Mouse (Mus musculus) MEL (cell line): ENCODE results near the gene Pcdh9. TPM values are rescaled to one million over a fixed set of nuclear protein-coding genes. Genes with fewer than 3 reads are reported as not detected.

Source experiments
- DNase-seq: peaks from one replicate; pipeline ENCODE4 v3.0.0; 2011; ENCODE audit warnings: low read depth, low spot score
- H3K27ac ChIP-seq: 2 replicates; pipeline ENCODE4 v1.5.1; 2012; ENCODE audit warnings: low read depth, mild to moderate bottlenecking, control low read depth, low read length, moderate library complexity; ENCODE audit not compliant: control insufficient read depth
- H3K27me3 ChIP-seq, 2 experiments: fragments of 150-350 bp in 1 of 2; sonication (generic) in 1 of 2; 2 replicates each; pipeline ENCODE4 v1.6.1; 2012; ENCODE audit warnings: low read length in 2 of 2, mild to moderate bottlenecking in 2 of 2, improper control_type of control experiment in 1 of 2, moderate library complexity in 1 of 2; ENCODE audit not compliant: insufficient read depth in 2 of 2, control insufficient read depth in 1 of 2
- H3K36me3 ChIP-seq, 2 experiments: 2 replicates each; pipeline ENCODE4 v1.6.1; 2012 to 2014; ENCODE audit warnings: low read length in 2 of 2, improper control_type of control experiment in 1 of 2, inconsistent platforms in 1 of 2, mild to moderate bottlenecking in 1 of 2; ENCODE audit not compliant: insufficient read depth in 2 of 2, control insufficient read depth in 1 of 2
- H3K4me1 ChIP-seq, 2 experiments: fragments of 150-350 bp in 1 of 2; sonication (generic) in 1 of 2; 2 replicates each; pipeline ENCODE4 v1.6.1; 2012; ENCODE audit warnings: low read length in 2 of 2, improper control_type of control experiment in 1 of 2, mild to moderate bottlenecking in 1 of 2; ENCODE audit not compliant: insufficient read depth in 2 of 2, control insufficient read depth in 1 of 2
- H3K4me3 ChIP-seq, 2 experiments: fragments of 150-350 bp in 1 of 2; sonication (generic) in 1 of 2; 2 replicates each; pipeline ENCODE4 v1.5.1; 2012; ENCODE audit warnings: low read depth in 2 of 2, low read length in 2 of 2, mild to moderate bottlenecking in 2 of 2, moderate library complexity in 2 of 2, control low read depth in 1 of 2, improper control_type of control experiment in 1 of 2; ENCODE audit not compliant: control insufficient read depth in 1 of 2, insufficient read depth in 1 of 2
- H3K79me2 ChIP-seq: 2 replicates; pipeline ENCODE4 v1.6.1; 2012; ENCODE audit warnings: mild to moderate bottlenecking, low read length, moderate library complexity; ENCODE audit not compliant: control insufficient read depth, poor library complexity, insufficient read depth
- H3K9ac ChIP-seq: 2 replicates; pipeline ENCODE4 v1.6.1; 2012; ENCODE audit warnings: low read depth, mild to moderate bottlenecking, control low read depth, low read length, moderate library complexity; ENCODE audit not compliant: control insufficient read depth, poor library complexity, severe bottlenecking
- H3K9me3 ChIP-seq: fragments of 150-350 bp; sonication (generic); replicated peaks from 2 replicates; pipeline ENCODE4 v1.6.1; 2012; ENCODE audit warnings: mild to moderate bottlenecking, low read length, improper control_type of control experiment, moderate library complexity; ENCODE audit not compliant: insufficient read depth
- BHLHE40 ChIP-seq: IDR thresholded peaks from 2 replicates; pipeline ENCODE4 v1.6.1; 2012; ENCODE audit warnings: low read depth, mild to moderate bottlenecking, inconsistent platforms, low read length, improper control_type of control experiment, borderline replicate concordance
- CHD2 ChIP-seq: IDR thresholded peaks from 2 replicates; pipeline ENCODE4 v1.6.1; 2011; ENCODE audit warnings: low read length, improper control_type of control experiment
- ELF1 ChIP-seq: IDR thresholded peaks from 2 replicates; pipeline ENCODE4 v1.6.1; 2014; ENCODE audit warnings: low read depth, mild to moderate bottlenecking, inconsistent platforms, low read length, improper control_type of control experiment, moderate library complexity
- EP300 ChIP-seq, 2 experiments: IDR thresholded peaks; 2 replicates each; pipeline ENCODE4 v1.6.1; 2011; ENCODE audit warnings: improper control_type of control experiment in 2 of 2, low read length in 2 of 2, low read depth in 1 of 2, mild to moderate bottlenecking in 1 of 2
- ETS1 ChIP-seq: IDR thresholded peaks from 2 replicates; pipeline ENCODE4 v1.6.1; 2012; ENCODE audit warnings: low read depth, mild to moderate bottlenecking, inconsistent platforms, low read length, improper control_type of control experiment, moderate library complexity
- GATA1 ChIP-seq: IDR thresholded peaks from 2 replicates; pipeline ENCODE4 v1.6.1; 2011; ENCODE audit warnings: low read depth, low read length, improper control_type of control experiment
- HCFC1 ChIP-seq: IDR thresholded peaks from 2 replicates; pipeline ENCODE4 v1.6.1; 2012; ENCODE audit warnings: low read depth, mild to moderate bottlenecking, inconsistent platforms, low read length, improper control_type of control experiment, moderate library complexity
- JUND ChIP-seq: IDR thresholded peaks from 2 replicates; pipeline ENCODE4 v1.6.1; 2011; ENCODE audit warnings: low read depth, mild to moderate bottlenecking, improper control_type of control experiment, low read length
- KAT2A ChIP-seq: conservative IDR thresholded peaks from 2 replicates; pipeline ENCODE4 v1.6.1; 2012; ENCODE audit warnings: low read depth, low read length, improper control_type of control experiment, inconsistent platforms
- NELFE ChIP-seq: IDR thresholded peaks from 2 replicates; pipeline ENCODE4 v1.6.1; 2011; ENCODE audit warnings: low read depth, low read length, improper control_type of control experiment
- POLR2A ChIP-seq, 2 experiments: IDR thresholded peaks; 2 replicates each; pipeline ENCODE4 v1.6.1; 2011 to 2012; ENCODE audit warnings: low read length in 2 of 2, mild to moderate bottlenecking in 2 of 2, control low read depth in 1 of 2, improper control_type of control experiment in 1 of 2, low read depth in 1 of 2, moderate library complexity in 1 of 2; ENCODE audit not compliant: control insufficient read depth in 1 of 2, insufficient read depth in 1 of 2, poor library complexity in 1 of 2
- POLR2AphosphoS2 ChIP-seq: IDR thresholded peaks from 2 replicates; pipeline ENCODE4 v1.6.1; 2011; ENCODE audit warnings: low read length, improper control_type of control experiment
- POLR2AphosphoS5 ChIP-seq: IDR thresholded peaks from 2 replicates; pipeline ENCODE4 v1.6.1; 2012; ENCODE audit warnings: low read depth, borderline replicate concordance, mild to moderate bottlenecking, inconsistent platforms, low read length, moderate library complexity, mixed read lengths
- RAD21 ChIP-seq: IDR thresholded peaks from 2 replicates; pipeline ENCODE4 v1.6.1; 2011; ENCODE audit warnings: mild to moderate bottlenecking, low read depth, low read length, improper control_type of control experiment
- SMC3 ChIP-seq: IDR thresholded peaks from 2 replicates; pipeline ENCODE4 v1.6.1; 2011; ENCODE audit warnings: low read depth, low read length, improper control_type of control experiment
- TAL1 ChIP-seq: IDR thresholded peaks from 2 replicates; pipeline ENCODE4 v1.6.1; 2012; ENCODE audit warnings: mild to moderate bottlenecking, inconsistent platforms, low read length, moderate library complexity, mixed read lengths
- USF2 ChIP-seq, 2 experiments: IDR thresholded peaks; 2 replicates each; pipeline ENCODE4 v1.6.1; 2011 to 2012; ENCODE audit warnings: improper control_type of control experiment in 2 of 2, low read length in 2 of 2, borderline replicate concordance in 1 of 2, inconsistent platforms in 1 of 2, low read depth in 1 of 2, mild to moderate bottlenecking in 1 of 2; ENCODE audit not compliant: insufficient read depth in 1 of 2
- ZKSCAN1 ChIP-seq: IDR thresholded peaks from 2 replicates; pipeline ENCODE4 v1.6.1; 2012; ENCODE audit warnings: low read depth, mild to moderate bottlenecking, inconsistent platforms, low read length, improper control_type of control experiment, moderate library complexity
- ZMIZ1 ChIP-seq: IDR thresholded peaks from 2 replicates; pipeline ENCODE4 v1.6.1; 2012; ENCODE audit warnings: low read depth, mild to moderate bottlenecking, inconsistent platforms, low read length, improper control_type of control experiment, moderate library complexity
- polyA plus RNA-seq, 2 experiments: library from polyadenylated mRNA; stranded (reverse) in 1 of 2; unstranded in 1 of 2; fragments of >175 nt in 1 of 2; fragments of >200 nt in 1 of 2; gene quantifications; 2 replicates each; pipeline versions ENCODE4 v1.2.1 to v1.2.4; 2012; ENCODE audit warnings: low replicate concordance in 2 of 2, low read depth in 1 of 2; ENCODE audit not compliant: insufficient read length in 2 of 2, insufficient read depth in 1 of 2, missing spikeins in 1 of 2
- total RNA-seq: library from RNA; depleted of rRNA; stranded (reverse); fragments of 300-350 nt; gene quantifications from 2 replicates; pipeline ENCODE4 v1.2.3, GENCODE M21; 2012

The Pcdh9 gene
- total and polyA plus RNA-seq, 3 experiments, result not detected

- Histone ChIP-seq H3K27me3 (no peaks in the 10 kb centered on the region), H3K36me3 (no peaks in the 10 kb centered on the region), H3K4me3 (no peak overlapping the region), H3K79me2 (no peaks in the 10 kb centered on the region), H3K9ac (no peak overlapping the region), H3K27ac (no peak overlapping the region), H3K4me1 (no peaks in the 10 kb centered on the region), H3K9me3 (no peaks in the 10 kb centered on the region)
- TF ChIP-seq JUND, result no peak
- no peak for TF ChIP-seq ELF1
- no peak for TF ChIP-seq CHD2
- no peak for TF ChIP-seq ETS1
- no peak for TF ChIP-seq SMC3
- TF ChIP-seq KAT2A, result no peak
- no peak for TF ChIP-seq POLR2AphosphoS2
- TF ChIP-seq TAL1, result no peak
- DNase-seq, result no peak
These were observed 263.2 kb downstream of the Pcdh9 start for GRCm38 (mm10) chr14:93627241-93627640.

GRCm38 (mm10) chr14:93624144-93624543, 266.3 kb downstream of the Pcdh9 start:
- H3K9ac ChIP-seq, result no peak overlapping the region
- no peaks in the 10 kb centered on the region for H3K36me3 ChIP-seq
- TF ChIP-seq HCFC1 (no peak), POLR2AphosphoS2 (no peak), GATA1 (no peak), RAD21 (no peak), BHLHE40 (no peak), POLR2AphosphoS5 (no peak)
- no peak for DNase-seq
- H3K27me3 ChIP-seq, result no peaks in the 10 kb centered on the region
- no peak overlapping the region for H3K4me3 ChIP-seq
- H3K27ac ChIP-seq, result no peak overlapping the region
- no peaks in the 10 kb centered on the region for H3K9me3 ChIP-seq
- H3K4me1 ChIP-seq, result no peaks in the 10 kb centered on the region
- H3K79me2 ChIP-seq, result no peaks in the 10 kb centered on the region

GRCm38 (mm10) chr14:93621211-93621610, 269.3 kb downstream of the Pcdh9 start:
- no peaks in the 10 kb centered on the region for H3K36me3 ChIP-seq
- H3K79me2 ChIP-seq, result no peaks in the 10 kb centered on the region
- H3K4me3 ChIP-seq, result no peak overlapping the region
- H3K27ac ChIP-seq, result no peak overlapping the region
- H3K9ac ChIP-seq, result no peak overlapping the region
- no peaks in the 10 kb centered on the region for H3K9me3 ChIP-seq
- no peak for DNase-seq
- TF ChIP-seq GATA1 (no peak), ETS1 (no peak), USF2 (IDR thresholded peaks at IDR 0.05; ENCODE audit: borderline replicate concordance in 1 of 2, insufficient read depth in 1 of 2, low read depth in 1 of 2, low read length in 2 of 2) (no peak), POLR2A (IDR thresholded peaks at IDR 0.05; ENCODE audit: control insufficient read depth in 1 of 2, insufficient read depth in 1 of 2, low read depth in 1 of 2, low read length in 2 of 2, poor library complexity in 1 of 2) (no peak), NELFE (no peak), ZMIZ1 (no peak), EP300 (IDR thresholded peaks at IDR 0.05; ENCODE audit: low read depth in 1 of 2, low read length in 2 of 2) (no peak), JUND (no peak), ZKSCAN1 (no peak)
- no peaks in the 10 kb centered on the region for H3K4me1 ChIP-seq
- no peaks in the 10 kb centered on the region for H3K27me3 ChIP-seq
